8 mouse cellular contexts compared by ENCODE assay signal in genomic region chr4:118437829-118438253, GRCm38 (mm10). TPM values are rescaled to one million over a fixed set of nuclear protein-coding genes. Genes with fewer than 3 reads are reported as not detected.
DNase-seq lines count a peak whose midpoint lies in the region; ATAC-seq and TF ChIP-seq lines count a peak whose summit lies in the region.

No protein-coding gene starts in this region.

- peak overlapping the region; percentile 94 for H3K4me2 ChIP-seq in kidney, embryonic 14.5 days (replicated peaks; ENCODE audit: low read depth, low read length)
- peak overlapping the region; percentile 98 for H3K4me2 ChIP-seq in embryonic facial prominence, embryonic 15.5 days (replicated peaks)
- peak overlapping the region; percentile 89 for H3K4me2 ChIP-seq in liver, embryonic 14.5 days (ENCODE audit: low read depth)

- TF ChIP-seq POLR2A in olfactory bulb, adult 2 months (IDR thresholded peaks at IDR 0.05; ENCODE audit: insufficient read depth, low read depth, low read length) = no peak

- peaks cover 20% of the 10 kb centered on the region for H3K4me1 ChIP-seq in kidney, embryonic 14.5 days (ENCODE audit: control insufficient read depth, insufficient read depth, low read length)
- peaks cover 37% of the 10 kb centered on the region for H3K4me1 ChIP-seq in embryonic facial prominence, embryonic 15.5 days
- H3K4me1 ChIP-seq in hindbrain, embryonic 10.5 days (replicated peaks) = peaks cover 48% of the 10 kb centered on the region
- peaks cover 19 to 29% of the 10 kb centered on the region in 2 experiments for H3K4me1 ChIP-seq in liver, embryonic 14.5 days (replicated peaks; ENCODE audit: control insufficient read depth in 2 of 2, insufficient read depth in 2 of 2, low read length in 1 of 2)
- peaks cover 11% of the 10 kb centered on the region for H3K4me1 ChIP-seq in olfactory bulb, adult 2 months (ENCODE audit: control insufficient read depth, insufficient read depth, low read length)

- H3K4me3 ChIP-seq in kidney, embryonic 14.5 days (ENCODE audit: low read length) = peak overlapping the region; percentile 73
- peak overlapping the region; percentile 69 for H3K4me3 ChIP-seq in embryonic facial prominence, embryonic 15.5 days (replicated peaks)
- H3K4me3 ChIP-seq in hindbrain, embryonic 10.5 days = peak overlapping the region; percentile 97
- peak overlapping the region; percentile 77 to 82 for H3K4me3 ChIP-seq in liver, embryonic 14.5 days (ENCODE audit: insufficient read depth in 1 of 2, low read depth in 2 of 2, low read length in 2 of 2)
- peak overlapping the region; percentile 56 for H3K4me3 ChIP-seq in olfactory bulb, adult 2 months (ENCODE audit: insufficient read depth, low read depth, low read length)

- H3K9ac ChIP-seq in kidney, embryonic 14.5 days (ENCODE audit: low read depth, low read length) = peak overlapping the region; percentile 61
- H3K9ac ChIP-seq in embryonic facial prominence, embryonic 15.5 days = peak overlapping the region; percentile 24
- H3K9ac ChIP-seq in liver, embryonic 14.5 days (replicated peaks) = peak overlapping the region; percentile 76

- no peaks in the 10 kb centered on the region for H3K9me3 ChIP-seq in kidney, embryonic 14.5 days (ENCODE audit: control insufficient read depth, low read length)
- H3K9me3 ChIP-seq in embryonic facial prominence, embryonic 15.5 days (replicated peaks) = no peaks in the 10 kb centered on the region
- H3K9me3 ChIP-seq in hindbrain, embryonic 10.5 days = no peaks in the 10 kb centered on the region
- H3K9me3 ChIP-seq in liver, embryonic 14.5 days (ENCODE audit: control insufficient read depth, low read length) = no peaks in the 10 kb centered on the region

- H3K27me3 ChIP-seq in kidney, embryonic 14.5 days (ENCODE audit: control insufficient read depth, insufficient read depth, low read length) = no peaks in the 10 kb centered on the region
- no peaks in the 10 kb centered on the region for H3K27me3 ChIP-seq in embryonic facial prominence, embryonic 15.5 days
- H3K27me3 ChIP-seq in hindbrain, embryonic 10.5 days (ENCODE audit: insufficient read depth, poor library complexity, severe bottlenecking) = no peaks in the 10 kb centered on the region
- H3K27me3 ChIP-seq in liver, embryonic 14.5 days (ENCODE audit: control insufficient read depth, insufficient read depth, low read length) = no peaks in the 10 kb centered on the region

- no peak for ATAC-seq in kidney, embryonic 14.5 days (ENCODE audit: low FRiP score, low TSS enrichment)
- ATAC-seq in embryonic facial prominence, embryonic 15.5 days (ENCODE audit: insufficient number of reproducible peaks, low FRiP score, low TSS enrichment, low read depth) = no peak
- peak; percentile 46; the same call in 1 of the 2 replicates for ATAC-seq in liver, embryonic 14.5 days (ENCODE audit: insufficient read depth)

- TF ChIP-seq CTCF in liver, embryonic 14.5 days (IDR thresholded peaks at IDR 0.05; ENCODE audit: low read depth) = no peak
- no peak for TF ChIP-seq CTCF in olfactory bulb, adult 2 months (IDR thresholded peaks at IDR 0.05; ENCODE audit: insufficient read depth, low read depth, low read length)

- peak overlapping the region; percentile 84 for H3K27ac ChIP-seq in kidney, embryonic 14.5 days (ENCODE audit: low read depth, low read length)
- H3K27ac ChIP-seq in embryonic facial prominence, embryonic 15.5 days (replicated peaks) = peak overlapping the region; percentile 94
- peak overlapping the region; percentile 94 for H3K27ac ChIP-seq in hindbrain, embryonic 10.5 days
- H3K27ac ChIP-seq in liver, embryonic 14.5 days = peak overlapping the region; percentile 75
- H3K27ac ChIP-seq in olfactory bulb, adult 2 months (ENCODE audit: insufficient read depth, low read depth, low read length) = peak overlapping the region; percentile 46; the same call in 1 of the 2 replicates

- DNase-seq in kidney, adult 11 months = no peak
- DNase-seq in hindbrain, embryonic 10.5 days (ENCODE audit: low spot score) = peak; percentile 50
- DNase-seq in liver, embryonic 14.5 days (ENCODE audit: low read depth in 3 of 3, low spot score in 3 of 3) = no peak
- DNase-seq in adrenal gland, postnatal 25 days = no peak
- no peak for DNase-seq in adipocyte (ENCODE audit: low spot score)

- WGBS in kidney, embryonic 14.5 days = 8% methylated on average over 12 of the region's 12 CpGs
- WGBS in embryonic facial prominence, embryonic 15.5 days = 7% methylated on average over 12 of the region's 12 CpGs
- WGBS in hindbrain, embryonic 10.5 days = 7% methylated on average over 12 of the region's 12 CpGs
- 10% methylated on average over 12 of the region's 12 CpGs for WGBS in liver, embryonic 14.5 days (ENCODE audit: insufficient replicate concordance)
- 11% methylated on average over 12 of the region's 12 CpGs for WGBS in olfactory bulb, adult 2 months

- TF ChIP-seq EP300 in liver, embryonic 14.5 days (IDR thresholded peaks at IDR 0.05; ENCODE audit: low read depth) = no peak

- H3K36me3 ChIP-seq in kidney, embryonic 14.5 days (ENCODE audit: control insufficient read depth, insufficient read depth, low read length) = peaks cover 29% of the 10 kb centered on the region
- peaks cover 14% of the 10 kb centered on the region for H3K36me3 ChIP-seq in embryonic facial prominence, embryonic 15.5 days
- H3K36me3 ChIP-seq in hindbrain, embryonic 10.5 days = peaks cover 34% of the 10 kb centered on the region
- peaks cover 33% of the 10 kb centered on the region for H3K36me3 ChIP-seq in liver, embryonic 14.5 days (replicated peaks; ENCODE audit: control insufficient read depth, insufficient read depth, low read depth)

RNA-seq across cellular contexts. Expression of gene Cdc20, which starts 0.7 kb away (rescaled TPM):
- polyA plus RNA-seq in kidney, embryonic 14.5 days (2014; fragmentation: Nextera tagmentation; extraction: Ambion mirVana) = 218 and 287 TPM in 2 replicates
- 178 and 183 TPM in 2 replicates for polyA plus RNA-seq in embryonic facial prominence, embryonic 15.5 days (2015; fragmentation: Nextera tagmentation; extraction: Ambion mirVana)
- polyA plus RNA-seq in hindbrain, embryonic 10.5 days (2016; fragmentation: Nextera tagmentation; extraction: Ambion mirVana) = 330 and 370 TPM in 2 replicates
- 99.0 and 109 TPM in 2 replicates for polyA plus RNA-seq in liver, embryonic 14.5 days (2012; rRNA removed)
- polyA plus RNA-seq in liver, embryonic 14.5 days (2014; fragmentation: Nextera tagmentation; extraction: Ambion mirVana) = 147 and 167 TPM in 2 replicates
- polyA plus RNA-seq in olfactory bulb, adult 2 months (2012; ENCODE audit: insufficient read depth, insufficient read length, low replicate concordance, missing spikeins) = not detected in 2 replicates
- total RNA-seq in adrenal gland, postnatal 25 days (2021) = 10.8 and 14.9 TPM in 2 replicates

RNA-seq across cellular contexts. Expression of gene Elovl1, which starts 9.9 kb away (rescaled TPM):
- 72.0 and 82.7 TPM in 2 replicates for polyA plus RNA-seq in kidney, embryonic 14.5 days (2014; fragmentation: Nextera tagmentation; extraction: Ambion mirVana)
- 160 and 179 TPM in 2 replicates for polyA plus RNA-seq in embryonic facial prominence, embryonic 15.5 days (2015; fragmentation: Nextera tagmentation; extraction: Ambion mirVana)
- polyA plus RNA-seq in hindbrain, embryonic 10.5 days (2016; fragmentation: Nextera tagmentation; extraction: Ambion mirVana) = 49.0 and 51.8 TPM in 2 replicates
- 88.1 and 113 TPM in 2 replicates for polyA plus RNA-seq in liver, embryonic 14.5 days (2012; rRNA removed)
- 87.1 and 88.0 TPM in 2 replicates for polyA plus RNA-seq in liver, embryonic 14.5 days (2014; fragmentation: Nextera tagmentation; extraction: Ambion mirVana)
- polyA plus RNA-seq in olfactory bulb, adult 2 months (2012; ENCODE audit: insufficient read depth, insufficient read length, low replicate concordance, missing spikeins) = not detected in 2 replicates
- 120 and 128 TPM in 2 replicates for total RNA-seq in adrenal gland, postnatal 25 days (2021)

RNA-seq across cellular contexts. Expression of gene Mpl, which starts 19.5 kb away (rescaled TPM):
- 0.23 TPM in 1 of 2 replicates, not detected in the other for polyA plus RNA-seq in kidney, embryonic 14.5 days (2014; fragmentation: Nextera tagmentation; extraction: Ambion mirVana)
- 0.25 and 0.26 TPM in 2 replicates for polyA plus RNA-seq in embryonic facial prominence, embryonic 15.5 days (2015; fragmentation: Nextera tagmentation; extraction: Ambion mirVana)
- 1.2 and 1.3 TPM in 2 replicates for polyA plus RNA-seq in hindbrain, embryonic 10.5 days (2016; fragmentation: Nextera tagmentation; extraction: Ambion mirVana)
- polyA plus RNA-seq in liver, embryonic 14.5 days (2012; rRNA removed) = 5.6 and 5.7 TPM in 2 replicates
- polyA plus RNA-seq in liver, embryonic 14.5 days (2014; fragmentation: Nextera tagmentation; extraction: Ambion mirVana) = 6.3 and 9.0 TPM in 2 replicates
- polyA plus RNA-seq in olfactory bulb, adult 2 months (2012; ENCODE audit: insufficient read depth, insufficient read length, low replicate concordance, missing spikeins) = not detected in 2 replicates
- total RNA-seq in adrenal gland, postnatal 25 days (2021) = not detected in 2 replicates

RNA-seq across cellular contexts. Expression of gene Med8, which starts 28.7 kb away (rescaled TPM):
- 103 TPM in 2 replicates for polyA plus RNA-seq in kidney, embryonic 14.5 days (2014; fragmentation: Nextera tagmentation; extraction: Ambion mirVana)
- polyA plus RNA-seq in embryonic facial prominence, embryonic 15.5 days (2015; fragmentation: Nextera tagmentation; extraction: Ambion mirVana) = 102 and 106 TPM in 2 replicates
- 163 and 170 TPM in 2 replicates for polyA plus RNA-seq in hindbrain, embryonic 10.5 days (2016; fragmentation: Nextera tagmentation; extraction: Ambion mirVana)
- polyA plus RNA-seq in liver, embryonic 14.5 days (2012; rRNA removed) = 33.5 and 50.2 TPM in 2 replicates
- polyA plus RNA-seq in liver, embryonic 14.5 days (2014; fragmentation: Nextera tagmentation; extraction: Ambion mirVana) = 69.1 and 73.8 TPM in 2 replicates
- not detected in 2 replicates for polyA plus RNA-seq in olfactory bulb, adult 2 months (2012; ENCODE audit: insufficient read depth, insufficient read length, low replicate concordance, missing spikeins)
- 67.9 and 85.3 TPM in 2 replicates for total RNA-seq in adrenal gland, postnatal 25 days (2021)

RNA-seq across cellular contexts. Expression of gene Szt2, which starts 28.8 kb away (rescaled TPM):
- 8.7 and 13.7 TPM in 2 replicates for polyA plus RNA-seq in kidney, embryonic 14.5 days (2014; fragmentation: Nextera tagmentation; extraction: Ambion mirVana)
- polyA plus RNA-seq in embryonic facial prominence, embryonic 15.5 days (2015; fragmentation: Nextera tagmentation; extraction: Ambion mirVana) = 7.5 and 7.6 TPM in 2 replicates
- 7.0 and 11.7 TPM in 2 replicates for polyA plus RNA-seq in hindbrain, embryonic 10.5 days (2016; fragmentation: Nextera tagmentation; extraction: Ambion mirVana)
- polyA plus RNA-seq in liver, embryonic 14.5 days (2012; rRNA removed) = 5.8 and 5.9 TPM in 2 replicates
- 2.2 and 2.6 TPM in 2 replicates for polyA plus RNA-seq in liver, embryonic 14.5 days (2014; fragmentation: Nextera tagmentation; extraction: Ambion mirVana)
- polyA plus RNA-seq in olfactory bulb, adult 2 months (2012; ENCODE audit: insufficient read depth, insufficient read length, low replicate concordance, missing spikeins) = not detected in 2 replicates
- total RNA-seq in adrenal gland, postnatal 25 days (2021) = 33.0 and 34.4 TPM in 2 replicates

Comparison
In these comparisons a context has a peak if more than half of its experiments do, and no peak if none do; other contexts are left out.
1. H3K9ac ChIP-seq: peak in every context shown above with its lines; median percentile 76 in liver, embryonic 14.5 days; 61 in kidney, embryonic 14.5 days; 24 in embryonic facial prominence, embryonic 15.5 days.
2. RNA of gene Cdc20, which starts 0.7 kb away (polyA plus RNA-seq): 330 to 370 TPM in hindbrain, embryonic 10.5 days, 218 to 287 TPM in kidney, embryonic 14.5 days, 178 to 183 TPM in embryonic facial prominence, embryonic 15.5 days and 99.0 to 167 TPM in liver, embryonic 14.5 days; not detected in olfactory bulb, adult 2 months; every median in the first group is over 100 times any median in the second.
3. RNA of gene Elovl1, which starts 9.9 kb away (polyA plus RNA-seq): 160 to 179 TPM in embryonic facial prominence, embryonic 15.5 days, 87.1 to 113 TPM in liver, embryonic 14.5 days, 72.0 to 82.7 TPM in kidney, embryonic 14.5 days and 49.0 to 51.8 TPM in hindbrain, embryonic 10.5 days; not detected in olfactory bulb, adult 2 months; every median in the first group is over 10 times any median in the second.
4. Peak in every context shown above with its lines, with median percentiles within 50 percentile points of each other: H3K27ac ChIP-seq, H3K4me2 ChIP-seq and H3K4me3 ChIP-seq.